Mouse (Mus musculus) heart, embryonic 16.5 days (tissue): Measurements from ENCODE around the gene Nostrin. TPM values are rescaled to one million over a fixed set of nuclear protein-coding genes. Genes with fewer than 3 reads are reported as not detected.

ENCODE experiments used
- ATAC-seq: fragments of 200-750 bp; cut with Nextera tagmentation; replicated peaks from 2 replicates; pipeline ENCODE4 v1.8.0; 2017; ENCODE audit warnings: moderate number of reproducible peaks; ENCODE audit not compliant: insufficient read depth, low FRiP score; ENCODE audit errors: extremely low read depth
- H3K27ac ChIP-seq: fragments of 300-500 bp; sonication (generic); 2 replicates; pipeline ENCODE4 v1.5.1; 2014; ENCODE audit warnings: mild to moderate bottlenecking, low read length, control low read depth, moderate library complexity
- H3K27me3 ChIP-seq: fragments of 300-500 bp; sonication (generic); 2 replicates; pipeline ENCODE4 v1.6.1; 2014; ENCODE audit warnings: low read length, mixed read lengths; ENCODE audit not compliant: control insufficient read depth, insufficient read depth
- H3K36me3 ChIP-seq: fragments of 300-500 bp; sonication (generic); 2 replicates; pipeline ENCODE4 v1.6.1; 2014; ENCODE audit not compliant: control insufficient read depth, insufficient read depth
- H3K4me1 ChIP-seq: fragments of 300-500 bp; sonication (generic); 2 replicates; pipeline ENCODE4 v1.6.1; 2014; ENCODE audit warnings: low read length, mixed read lengths; ENCODE audit not compliant: control insufficient read depth, insufficient read depth
- H3K4me2 ChIP-seq: fragments of 300-500 bp; sonication (generic); 2 replicates; pipeline ENCODE4 v1.6.1; 2014; ENCODE audit warnings: low read depth, mild to moderate bottlenecking, control low read depth, low read length
- H3K4me3 ChIP-seq: fragments of 300-500 bp; sonication (generic); 2 replicates; pipeline ENCODE4 v1.5.1; 2014; ENCODE audit warnings: mild to moderate bottlenecking, control low read depth, low read length
- H3K9ac ChIP-seq: fragments of 300-500 bp; sonication (generic); 2 replicates; pipeline ENCODE4 v1.6.1; 2014; ENCODE audit warnings: low read length, control low read depth
- H3K9me3 ChIP-seq: fragments of 300-500 bp; sonication (generic); replicated peaks from 2 replicates; pipeline ENCODE4 v1.6.1; 2016; ENCODE audit warnings: low read length; ENCODE audit not compliant: control insufficient read depth
- WGBS: fragments of 180-500 bp; shearing (Covaris S2); extraction: QIAGEN DNeasy Blood & Tissue Kit; methylation state at CpG from one replicate; pipeline ENCODE4 v1.1.7; 2014; 5-methylcytosine and 5-hydroxymethylcytosine counted together
- polyA plus RNA-seq: library from polyadenylated mRNA; unstranded; fragments of >200 nt; fragmentation: Nextera tagmentation; extraction: Ambion mirVana; gene quantifications from 2 replicates; pipeline ENCODE4 v1.2.1, GENCODE M21; 2015

Gene Nostrin
- polyA plus RNA-seq, 1 experiment from 2014 or later, result 5.2 TPM

GRCm38 (mm10) chr2:69205185-69205584, 69.6 kb downstream of the Nostrin start:
- ATAC-seq, result no peak
- Histone ChIP-seq H3K9me3 (no peaks in the 10 kb centered on the region), H3K36me3 (peaks cover 14% of the 10 kb centered on the region), H3K27me3 (no peaks in the 10 kb centered on the region), H3K4me3 (peak overlapping the region; percentile 80), H3K9ac (peak overlapping the region; percentile 85), H3K4me1 (peaks cover 8% of the 10 kb centered on the region), H3K27ac (no peak overlapping the region; the same call in 1 of the 2 replicates), H3K4me2 (peak overlapping the region; percentile 86)
- 19% methylated on average over 6 of the region's 6 CpGs for WGBS

GRCm38 (mm10) chr2:69205791-69206351, 70.3 kb downstream of the Nostrin start, which contains the start of gene Spc25:
TSS of gene Spc25 (minus strand) at chr2:69206194.
- Histone ChIP-seq H3K9me3 (no peaks in the 10 kb centered on the region), H3K4me1 (peaks cover 8% of the 10 kb centered on the region), H3K27ac (peak within 1 kb of the TSS; percentile 71), H3K4me3 (peak within 1 kb of the TSS; percentile 80), H3K36me3 (peaks cover 14% of the 10 kb centered on the region), H3K4me2 (peak within 1 kb of the TSS; percentile 86), H3K27me3 (no peaks in the 10 kb centered on the region), H3K9ac (peak within 1 kb of the TSS; percentile 85)
- peak; percentile 100 for ATAC-seq
- under 1% methylated on average over 46 of the region's 46 CpGs for WGBS

DNA sequence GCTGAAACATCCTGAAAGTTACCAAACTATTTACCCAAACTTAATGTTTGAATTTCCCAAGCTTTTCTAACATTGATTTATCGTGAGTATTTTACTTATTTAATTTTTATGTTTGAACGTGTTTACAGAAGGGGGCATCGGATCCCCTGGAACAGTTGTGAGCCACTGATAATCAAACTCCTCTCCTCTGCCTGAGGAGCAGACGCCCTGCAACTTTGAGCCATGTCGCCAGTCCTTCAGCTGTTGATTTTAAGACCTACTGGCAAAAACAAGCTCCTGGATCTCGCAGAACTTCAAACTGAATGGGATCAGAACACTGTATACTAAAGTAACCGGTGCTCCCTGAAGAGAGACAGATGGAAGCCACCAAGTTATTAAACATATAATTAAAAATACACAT, 70.9 kb downstream of the Nostrin start:
- H3K9me3 ChIP-seq, result no peaks in the 10 kb centered on the region
- no peak for ATAC-seq
- peak overlapping the region; percentile 38; the same call in 1 of the 2 replicates for H3K9ac ChIP-seq
- H3K4me3 ChIP-seq, result peak overlapping the region; percentile 80
- 19% methylated on average over 7 of the region's 7 CpGs for WGBS
- H3K27ac ChIP-seq, result no peak overlapping the region
- H3K4me1 ChIP-seq, result peaks cover 8% of the 10 kb centered on the region
- H3K27me3 ChIP-seq, result no peaks in the 10 kb centered on the region
- peaks cover 10% of the 10 kb centered on the region for H3K36me3 ChIP-seq
- H3K4me2 ChIP-seq, result peak overlapping the region; percentile 55

- WGBS, result 82% methylated on average over 3 of the region's 3 CpGs
- H3K4me1 ChIP-seq, result peaks cover 8% of the 10 kb centered on the region
- no peaks in the 10 kb centered on the region for H3K9me3 ChIP-seq
- no peak for ATAC-seq
- no peaks in the 10 kb centered on the region for H3K36me3 ChIP-seq
- no peak overlapping the region for H3K27ac ChIP-seq
- H3K4me3 ChIP-seq, result no peak overlapping the region
- no peak overlapping the region for H3K9ac ChIP-seq
- no peak overlapping the region for H3K4me2 ChIP-seq
- no peaks in the 10 kb centered on the region for H3K27me3 ChIP-seq
Measured at GRCm38 (mm10) chr2:69209684-69210083, 74.1 kb downstream of the Nostrin start.

DNA sequence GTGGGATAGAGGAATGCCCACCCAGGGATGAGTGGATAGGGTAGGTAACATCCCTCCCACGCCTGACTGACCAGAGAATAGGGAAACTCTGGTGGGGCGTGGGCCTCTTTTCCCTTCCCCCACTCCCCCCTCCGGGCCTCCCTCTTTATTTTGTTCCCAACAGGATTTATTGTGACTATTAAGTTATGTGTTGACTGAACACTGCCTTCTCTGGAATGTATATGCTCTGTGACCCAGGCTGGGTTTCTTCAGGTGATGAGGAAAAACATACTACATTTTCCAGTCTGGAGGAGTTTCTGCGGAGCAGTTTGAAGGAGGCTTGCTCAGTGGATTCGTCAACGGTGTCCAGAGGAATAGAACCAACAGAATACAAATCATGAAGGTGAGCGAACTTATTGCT, 75.2 kb downstream of the Nostrin start, which contains the start of gene G6pc2:
Gene G6pc2 (plus strand): TSS at position 301 of the 400 bp plus-strand sequence.
- no peak within 1 kb of the TSS for H3K27ac ChIP-seq
- H3K9ac ChIP-seq, result no peak within 1 kb of the TSS
- H3K4me3 ChIP-seq, result no peak within 1 kb of the TSS
- no peaks in the 10 kb centered on the region for H3K36me3 ChIP-seq
- no peaks in the 10 kb centered on the region for H3K27me3 ChIP-seq
- H3K9me3 ChIP-seq, result no peaks in the 10 kb centered on the region
- H3K4me1 ChIP-seq, result no peaks in the 10 kb centered on the region
- no peak for ATAC-seq
- H3K4me2 ChIP-seq, result no peak within 1 kb of the TSS
- WGBS, result 82% methylated on average over 7 of the region's 7 CpGs

DNA sequence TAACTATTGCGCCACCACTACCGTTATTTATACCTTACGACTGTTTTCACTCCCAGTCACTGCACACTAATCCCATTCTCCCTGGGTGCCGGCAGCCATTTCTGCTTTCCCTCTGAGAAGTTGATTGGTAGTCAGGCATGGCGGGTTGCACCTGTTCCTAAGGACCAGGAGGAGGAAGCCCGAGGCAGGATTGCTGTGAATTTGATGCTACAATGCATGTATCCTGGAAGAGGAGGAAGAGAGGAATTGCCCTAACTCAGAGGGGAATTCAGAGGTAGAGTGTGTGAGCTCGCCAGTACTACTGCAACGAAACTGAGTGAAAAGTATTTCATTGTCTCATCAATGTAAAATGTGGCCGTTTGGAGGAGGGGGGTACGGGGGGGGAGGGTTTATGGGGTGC, 77.1 kb downstream of the Nostrin start:
- Histone ChIP-seq H3K27me3 (no peaks in the 10 kb centered on the region), H3K4me1 (no peaks in the 10 kb centered on the region), H3K9ac (no peak overlapping the region), H3K9me3 (no peaks in the 10 kb centered on the region), H3K36me3 (no peaks in the 10 kb centered on the region), H3K4me3 (no peak overlapping the region), H3K27ac (no peak overlapping the region), H3K4me2 (no peak overlapping the region)
- ATAC-seq, result no peak
- WGBS, result 64% methylated on average over 10 of the region's 10 CpGs

- no peak for ATAC-seq
- no peak overlapping the region for H3K4me2 ChIP-seq
- H3K4me1 ChIP-seq, result no peaks in the 10 kb centered on the region
- no peak overlapping the region for H3K9ac ChIP-seq
- H3K36me3 ChIP-seq, result no peaks in the 10 kb centered on the region
- no peak overlapping the region for H3K4me3 ChIP-seq
- no peaks in the 10 kb centered on the region for H3K9me3 ChIP-seq
- no peaks in the 10 kb centered on the region for H3K27me3 ChIP-seq
- 74% methylated on average over 7 of the region's 7 CpGs for WGBS
- no peak overlapping the region for H3K27ac ChIP-seq
Measured at GRCm38 (mm10) chr2:69215242-69215641, 79.6 kb downstream of the Nostrin start.

DNA sequence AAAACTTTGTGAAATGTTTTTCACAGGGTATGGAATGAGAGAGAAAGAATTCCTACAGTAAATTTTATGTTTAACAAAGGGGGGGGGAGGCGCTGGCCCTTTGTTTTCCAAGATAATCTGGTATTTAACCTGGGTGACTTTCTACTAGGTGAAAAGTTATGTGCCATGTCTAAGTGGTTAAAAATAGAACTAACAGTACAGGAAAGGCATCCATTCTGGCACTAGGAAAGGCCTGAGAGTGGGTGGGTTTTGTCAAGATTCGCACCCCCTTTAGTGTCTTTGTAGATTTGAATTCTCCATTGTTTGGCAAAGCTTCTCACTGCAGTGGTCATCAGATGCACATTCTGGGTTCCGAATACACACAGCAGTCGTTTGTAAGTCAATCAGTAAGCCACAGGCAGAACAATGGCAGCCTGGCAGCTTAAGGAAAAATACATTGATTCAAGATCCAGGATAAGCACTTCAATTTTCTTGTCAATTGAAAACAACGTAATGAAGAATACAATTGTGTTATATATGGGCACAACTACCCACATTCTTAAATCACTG, 86.3 kb downstream of the Nostrin start:
- 49% methylated on average over 5 of the region's 5 CpGs for whole genome bisulfite sequencing
- ATAC-seq, result no peak
- H3K27me3 ChIP-seq, result no peaks in the 10 kb centered on the region
- H3K4me3 ChIP-seq, result no peak overlapping the region
- H3K4me1 ChIP-seq, result no peaks in the 10 kb centered on the region; the same call in 1 of the 2 replicates
- H3K36me3 ChIP-seq, result no peaks in the 10 kb centered on the region
- H3K9ac ChIP-seq, result no peak overlapping the region
- no peak overlapping the region for H3K4me2 ChIP-seq
- no peaks in the 10 kb centered on the region for H3K9me3 ChIP-seq
- no peak overlapping the region for H3K27ac ChIP-seq

DNA sequence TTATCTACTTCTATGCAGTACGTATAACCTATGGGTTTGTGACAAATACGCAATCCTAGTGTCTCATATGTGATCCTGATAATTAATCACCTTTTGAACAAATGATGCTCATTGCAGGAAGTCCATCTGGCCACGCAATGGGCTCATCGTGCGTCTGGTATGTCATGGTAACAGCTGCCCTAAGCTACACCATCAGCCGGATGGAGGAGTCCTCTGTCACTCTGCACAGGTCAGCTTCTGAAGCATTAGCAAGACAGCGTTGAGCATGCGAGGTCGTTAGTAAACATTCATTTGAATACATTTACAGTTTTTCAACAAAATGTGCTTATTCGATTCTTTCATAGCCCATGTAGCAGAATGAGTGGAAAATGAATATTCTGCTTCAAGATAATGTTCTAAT, 87.2 kb downstream of the Nostrin start:
- 86% methylated on average over 10 of the region's 10 CpGs for WGBS
- no peaks in the 10 kb centered on the region for H3K9me3 ChIP-seq
- H3K27me3 ChIP-seq, result no peaks in the 10 kb centered on the region
- no peak overlapping the region for H3K9ac ChIP-seq
- no peak for ATAC-seq
- H3K36me3 ChIP-seq, result no peaks in the 10 kb centered on the region
- no peaks in the 10 kb centered on the region; the same call in 1 of the 2 replicates for H3K4me1 ChIP-seq
- no peak overlapping the region for H3K4me3 ChIP-seq
- no peak overlapping the region for H3K27ac ChIP-seq
- no peak overlapping the region for H3K4me2 ChIP-seq
